Comparison of ENCODE assay signal across 19 mouse cellular contexts in the genomic region with DNA sequence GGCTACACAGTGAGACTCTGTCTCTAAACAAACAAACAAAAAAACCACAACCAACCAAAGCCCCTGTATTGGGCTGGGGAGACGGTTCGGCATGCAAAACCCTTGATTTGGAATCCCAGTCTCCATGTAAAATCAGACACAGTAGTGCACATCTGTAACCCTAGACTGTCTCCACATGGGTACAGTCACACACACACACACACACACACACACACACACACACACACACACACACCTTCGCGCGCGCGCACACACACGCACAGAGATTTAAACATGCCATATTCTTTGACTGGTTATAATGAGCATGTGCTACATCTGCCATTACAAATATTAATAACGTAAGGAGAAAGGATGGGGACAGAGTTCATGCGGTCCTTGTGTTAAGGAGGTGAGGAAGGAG. TPM values are rescaled to one million over a fixed set of nuclear protein-coding genes. Genes with fewer than 3 reads are reported as not detected.
DNase-seq lines count a peak whose midpoint lies in the region; ATAC-seq and TF ChIP-seq lines count a peak whose summit lies in the region.
"Had no signal": no experiment of that assay in that cellular context is flagged by ENCODE, and none has a peak within 500 bp of the region (broad histone marks: within the 10 kb centered on the region; RNA-seq: fewer than 3 reads in every experiment).

No protein-coding gene starts in this region.

- no peak overlapping the region for H3K9ac ChIP-seq in forebrain, embryonic 14.5 days (ENCODE audit: low read length)
- no peak overlapping the region for H3K9ac ChIP-seq in midbrain, postnatal 0 days (replicated peaks; ENCODE audit: low read length, poor library complexity, severe bottlenecking)
- H3K9ac ChIP-seq in midbrain, embryonic 14.5 days (replicated peaks; ENCODE audit: low read length) = no peak overlapping the region
- H3K9ac ChIP-seq: intestine, embryonic 15.5 days; liver, embryonic 14.5 days had no signal

- no peaks in the 10 kb centered on the region for H3K9me3 ChIP-seq in forebrain, embryonic 10.5 days
- H3K9me3 ChIP-seq in forebrain, embryonic 14.5 days (replicated peaks; ENCODE audit: control insufficient read depth, low read length) = no peaks in the 10 kb centered on the region
- no peaks in the 10 kb centered on the region; the same call in 1 of the 2 replicates for H3K9me3 ChIP-seq in midbrain, embryonic 10.5 days (replicated peaks)
- no peaks in the 10 kb centered on the region for H3K9me3 ChIP-seq in midbrain, postnatal 0 days (ENCODE audit: low read length)
- H3K9me3 ChIP-seq in midbrain, embryonic 14.5 days (ENCODE audit: control insufficient read depth, low read length) = no peaks in the 10 kb centered on the region
- H3K9me3 ChIP-seq: intestine, embryonic 15.5 days had no signal

- peak; percentile 54 for DNase-seq in forebrain, embryonic 10.5 days (ENCODE audit: extremely low spot score, low spot score)
- no peak for DNase-seq in forebrain, embryonic 14.5 days (ENCODE audit: low spot score)
- no peak for DNase-seq in midbrain, embryonic 10.5 days (ENCODE audit: low spot score)
- DNase-seq in midbrain, postnatal 0 days (ENCODE audit: low spot score) = no peak
- DNase-seq in midbrain, embryonic 14.5 days = no peak
- no peak for DNase-seq in lung, postnatal 14 days
- DNase-seq in thymus, postnatal 36 days = no peak
- no peak for DNase-seq in MN1 (ENCODE audit: low spot score)
- DNase-seq: adrenal gland, postnatal 25 days; gastrocnemius, postnatal 36 days; lung, postnatal 36 days had no signal

- H3K4me2 ChIP-seq in forebrain, embryonic 14.5 days (ENCODE audit: low read length) = no peak overlapping the region
- no peak overlapping the region for H3K4me2 ChIP-seq in midbrain, postnatal 0 days (ENCODE audit: low read depth, low read length, poor library complexity, severe bottlenecking)
- no peak overlapping the region for H3K4me2 ChIP-seq in midbrain, embryonic 14.5 days (ENCODE audit: low read length)
- H3K4me2 ChIP-seq: intestine, embryonic 15.5 days had no signal

- no peak for TF ChIP-seq CTCF in midbrain, postnatal 0 days (IDR thresholded peaks at IDR 0.05)

- H3K36me3 ChIP-seq in forebrain, embryonic 10.5 days (replicated peaks) = no peaks in the 10 kb centered on the region
- H3K36me3 ChIP-seq in forebrain, embryonic 14.5 days (ENCODE audit: control insufficient read depth, insufficient read depth, low read length) = no peaks in the 10 kb centered on the region
- no peaks in the 10 kb centered on the region for H3K36me3 ChIP-seq in midbrain, embryonic 10.5 days
- no peaks in the 10 kb centered on the region for H3K36me3 ChIP-seq in midbrain, postnatal 0 days (ENCODE audit: insufficient read depth, low read length)
- no peaks in the 10 kb centered on the region for H3K36me3 ChIP-seq in midbrain, embryonic 14.5 days (ENCODE audit: control insufficient read depth, insufficient read depth, low read length)
- H3K36me3 ChIP-seq: intestine, embryonic 15.5 days had no signal

- H3K4me3 ChIP-seq in forebrain, embryonic 10.5 days = peak overlapping the region; percentile 1
- no peak overlapping the region for H3K4me3 ChIP-seq in forebrain, embryonic 14.5 days (ENCODE audit: low read depth, low read length)
- H3K4me3 ChIP-seq in midbrain, embryonic 10.5 days = peak overlapping the region; percentile 12; the same call in 1 of the 2 replicates
- no peak overlapping the region for H3K4me3 ChIP-seq in midbrain, postnatal 0 days (ENCODE audit: low read depth, low read length)
- no peak overlapping the region for H3K4me3 ChIP-seq in midbrain, embryonic 14.5 days (replicated peaks; ENCODE audit: low read depth, low read length)
- H3K4me3 ChIP-seq: intestine, embryonic 15.5 days had no signal

- ATAC-seq in forebrain, embryonic 14.5 days = no peak; the same call in 1 of the 2 replicates
- no peak for ATAC-seq in midbrain, postnatal 0 days (ENCODE audit: low FRiP score)
- ATAC-seq in midbrain, embryonic 14.5 days (ENCODE audit: low FRiP score, low TSS enrichment) = no peak
- ATAC-seq: intestine, embryonic 15.5 days had no signal

- H3K4me1 ChIP-seq in forebrain, embryonic 10.5 days = peaks cover 69% of the 10 kb centered on the region
- peaks cover 25% of the 10 kb centered on the region for H3K4me1 ChIP-seq in forebrain, embryonic 14.5 days (ENCODE audit: control insufficient read depth, insufficient read depth, low read length)
- peaks cover 81% of the 10 kb centered on the region for H3K4me1 ChIP-seq in midbrain, embryonic 10.5 days
- H3K4me1 ChIP-seq in midbrain, postnatal 0 days (ENCODE audit: insufficient read depth, low read length) = peaks cover 6% of the 10 kb centered on the region; the same call in 1 of the 2 replicates
- peaks cover 34% of the 10 kb centered on the region for H3K4me1 ChIP-seq in midbrain, embryonic 14.5 days (ENCODE audit: control insufficient read depth, insufficient read depth, low read length)

- WGBS in forebrain, embryonic 10.5 days = 65% methylated on average over 10 of the region's 10 CpGs
- WGBS in forebrain, embryonic 14.5 days = 44% methylated on average over 10 of the region's 10 CpGs
- WGBS in midbrain, embryonic 10.5 days = 56% methylated on average over 10 of the region's 10 CpGs
- 49% methylated on average over 10 of the region's 10 CpGs for whole genome bisulfite sequencing in midbrain, postnatal 0 days
- 36% methylated on average over 10 of the region's 10 CpGs for WGBS in midbrain, embryonic 14.5 days

- H3K27me3 ChIP-seq in forebrain, embryonic 10.5 days (ENCODE audit: poor library complexity, severe bottlenecking) = peaks cover 63% of the 10 kb centered on the region
- H3K27me3 ChIP-seq in forebrain, embryonic 14.5 days (replicated peaks; ENCODE audit: control insufficient read depth, insufficient read depth, low read length) = no peaks in the 10 kb centered on the region
- no peaks in the 10 kb centered on the region for H3K27me3 ChIP-seq in midbrain, embryonic 10.5 days (ENCODE audit: low read depth, poor library complexity, severe bottlenecking)
- no peaks in the 10 kb centered on the region for H3K27me3 ChIP-seq in midbrain, postnatal 0 days (ENCODE audit: insufficient read depth, low read length)
- no peaks in the 10 kb centered on the region for H3K27me3 ChIP-seq in midbrain, embryonic 14.5 days (ENCODE audit: control insufficient read depth, insufficient read depth, low read length)
- H3K27me3 ChIP-seq: intestine, embryonic 15.5 days had no signal

- peak overlapping the region; percentile 85 for H3K27ac ChIP-seq in forebrain, embryonic 10.5 days
- no peak overlapping the region for H3K27ac ChIP-seq in forebrain, embryonic 14.5 days (ENCODE audit: low read depth, low read length)
- H3K27ac ChIP-seq in midbrain, embryonic 10.5 days (replicated peaks) = peak overlapping the region; percentile 93
- H3K27ac ChIP-seq in midbrain, postnatal 0 days (ENCODE audit: low read depth, low read length) = no peak overlapping the region
- peak overlapping the region; percentile 78 for H3K27ac ChIP-seq in midbrain, embryonic 14.5 days (replicated peaks; ENCODE audit: low read depth, low read length)
- H3K27ac ChIP-seq: intestine, embryonic 15.5 days; liver, embryonic 14.5 days had no signal

RNA-seq across cellular contexts. Expression of gene Mrps23, which starts 36.1 kb away (rescaled TPM):
- 65.5 and 72.6 TPM in 2 replicates for polyA plus RNA-seq in forebrain, embryonic 10.5 days (2016; fragmentation: Nextera tagmentation; extraction: Ambion mirVana)
- polyA plus RNA-seq in forebrain, embryonic 14.5 days (2014; fragmentation: Nextera tagmentation; extraction: Ambion mirVana) = 75.5 and 80.8 TPM in 2 replicates
- 70.6 and 78.8 TPM in 2 replicates for polyA plus RNA-seq in midbrain, embryonic 10.5 days (2016; fragmentation: Nextera tagmentation; extraction: Ambion mirVana)
- total RNA-seq in midbrain, postnatal 0 days (2014; rRNA removed) = 29.4 and 35.5 TPM in 2 replicates
- polyA plus RNA-seq in midbrain, postnatal 0 days (2015; fragmentation: Nextera tagmentation; extraction: Ambion mirVana) = 63.0 and 63.2 TPM in 2 replicates
- polyA plus RNA-seq in midbrain, embryonic 14.5 days (2014; fragmentation: Nextera tagmentation; extraction: Ambion mirVana) = 67.9 and 70.0 TPM in 2 replicates

RNA-seq across cellular contexts. Expression of gene Ccdc182, which starts 53.6 kb away (rescaled TPM):
- polyA plus RNA-seq in forebrain, embryonic 10.5 days (2016; fragmentation: Nextera tagmentation; extraction: Ambion mirVana) = 0.17 and 0.73 TPM in 2 replicates
- 0.24 TPM in 1 of 2 replicates, not detected in the other for polyA plus RNA-seq in forebrain, embryonic 14.5 days (2014; fragmentation: Nextera tagmentation; extraction: Ambion mirVana)
- 4.7 and 6.0 TPM in 2 replicates for polyA plus RNA-seq in midbrain, embryonic 10.5 days (2016; fragmentation: Nextera tagmentation; extraction: Ambion mirVana)
- not detected in 2 replicates for total RNA-seq in midbrain, postnatal 0 days (2014; rRNA removed)
- 0.12 TPM in 1 of 2 replicates, not detected in the other for polyA plus RNA-seq in midbrain, postnatal 0 days (2015; fragmentation: Nextera tagmentation; extraction: Ambion mirVana)
- polyA plus RNA-seq in midbrain, embryonic 14.5 days (2014; fragmentation: Nextera tagmentation; extraction: Ambion mirVana) = 0.30 and 0.59 TPM in 2 replicates
- total RNA-seq: adrenal gland, postnatal 25 days; gastrocnemius, postnatal 36 days; layer of hippocampus, adult 18-20 months; left cerebral cortex, postnatal 10 days had no signal
- polyA plus RNA-seq: cortical plate, adult 2 months; heart, embryonic 14.5 days; intestine, embryonic 15.5 days; liver, embryonic 14.5 days; spleen, adult 2 months; urinary bladder, adult 2 months had no signal

Comparison
In these comparisons a context has a peak if more than half of its experiments do, and no peak if none do; other contexts are left out.
1. H3K27ac ChIP-seq: peak in forebrain, embryonic 10.5 days (single experiment), midbrain, embryonic 10.5 days (single experiment) and midbrain, embryonic 14.5 days (single experiment); none in forebrain, embryonic 14.5 days (single experiment) and midbrain, postnatal 0 days (single experiment).
2. H3K4me3 ChIP-seq: peak in forebrain, embryonic 10.5 days (single experiment) and midbrain, embryonic 10.5 days (single experiment); none in forebrain, embryonic 14.5 days (single experiment), midbrain, postnatal 0 days (single experiment) and midbrain, embryonic 14.5 days (single experiment).